Mouse (Mus musculus): ENCODE data around the gene Ssh1. TPM values are rescaled to one million over a fixed set of nuclear protein-coding genes. Genes with fewer than 3 reads are reported as not detected.
A peak's percentile ranks its signal among the peaks of the same experiment; 100 is the strongest.

Ssh1 gene
- 18.9 and 22.7 TPM in 2 replicates for total RNA-seq (2021)
- long read RNA-seq, full-length matches to known transcripts = 1 of 12 reads
- long read RNA-seq, partial matches to known transcripts = 2 of 12 reads
- long read RNA-seq, other reads (novel, unspliced or antisense) = 9 of 12 reads

- peak; percentile 95 for DNase-seq
These were observed at the start of gene Ssh1 for GRCm38 (mm10) chr5:113993487-113994465. TSS of gene Ssh1 (minus strand) at chr5:113993894.

GRCm38 (mm10) chr5:114041327-114041930, 47.7 kb upstream of the Ssh1 start:
- peak; percentile 26 for DNase-seq

- no peak for DNase-seq
These were observed 47.2 kb upstream of the Ssh1 start for GRCm38 (mm10) chr5:114040911-114041310.

GRCm38 (mm10) chr5:114040508-114040907, 46.8 kb upstream of the Ssh1 start:
- DNase-seq = no peak

- no peak for DNase-seq
These were observed 41.4 kb upstream of the Ssh1 start for GRCm38 (mm10) chr5:114035111-114035510.

DNA sequence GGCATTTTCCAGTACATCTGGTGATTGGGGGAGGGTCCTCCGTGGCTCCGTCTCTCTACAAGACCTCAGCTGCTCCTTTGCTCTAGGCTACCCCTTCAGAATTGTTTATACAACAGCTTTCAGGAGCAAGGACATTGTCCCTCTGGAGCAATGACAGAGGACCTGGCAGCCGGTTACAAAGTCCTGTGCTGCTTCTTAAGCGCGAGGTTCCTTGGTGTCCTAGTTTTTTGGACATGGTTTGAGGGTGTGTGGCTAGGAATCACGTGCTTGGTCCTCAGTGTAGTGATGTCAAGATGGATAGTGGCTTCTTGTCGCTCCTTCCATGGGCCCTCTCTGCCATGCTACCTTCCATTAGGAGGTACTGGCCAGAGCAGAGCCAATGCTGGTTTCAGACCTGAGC, 40.7 kb upstream of the Ssh1 start:
- DNase-seq = no peak

- no peak for DNase-seq
These were observed 38.6 kb upstream of the Ssh1 start for GRCm38 (mm10) chr5:114032161-114032763.

DNA sequence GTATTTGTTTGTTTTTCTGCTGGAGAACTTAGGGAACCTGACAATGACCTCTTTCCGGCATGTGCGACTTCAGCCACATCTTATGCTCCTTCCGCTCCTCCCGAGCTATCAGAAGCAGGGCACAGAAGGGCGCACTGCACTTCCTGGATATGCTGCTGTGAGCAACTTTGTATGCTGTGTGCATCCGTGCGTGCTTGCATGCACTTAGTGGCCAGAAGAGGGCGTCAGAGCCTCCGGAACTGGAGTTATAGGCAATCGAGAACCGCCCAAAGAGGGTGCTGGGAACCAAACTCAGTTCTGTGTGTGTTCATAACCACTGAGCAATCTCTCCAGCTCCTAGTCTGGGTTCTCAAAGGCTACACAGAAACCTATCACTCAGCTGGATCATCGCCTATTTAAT, 37.0 kb upstream of the Ssh1 start:
- no peak for DNase-seq

GRCm38 (mm10) chr5:114028111-114028510, 34.4 kb upstream of the Ssh1 start:
- DNase-seq = no peak

DNA sequence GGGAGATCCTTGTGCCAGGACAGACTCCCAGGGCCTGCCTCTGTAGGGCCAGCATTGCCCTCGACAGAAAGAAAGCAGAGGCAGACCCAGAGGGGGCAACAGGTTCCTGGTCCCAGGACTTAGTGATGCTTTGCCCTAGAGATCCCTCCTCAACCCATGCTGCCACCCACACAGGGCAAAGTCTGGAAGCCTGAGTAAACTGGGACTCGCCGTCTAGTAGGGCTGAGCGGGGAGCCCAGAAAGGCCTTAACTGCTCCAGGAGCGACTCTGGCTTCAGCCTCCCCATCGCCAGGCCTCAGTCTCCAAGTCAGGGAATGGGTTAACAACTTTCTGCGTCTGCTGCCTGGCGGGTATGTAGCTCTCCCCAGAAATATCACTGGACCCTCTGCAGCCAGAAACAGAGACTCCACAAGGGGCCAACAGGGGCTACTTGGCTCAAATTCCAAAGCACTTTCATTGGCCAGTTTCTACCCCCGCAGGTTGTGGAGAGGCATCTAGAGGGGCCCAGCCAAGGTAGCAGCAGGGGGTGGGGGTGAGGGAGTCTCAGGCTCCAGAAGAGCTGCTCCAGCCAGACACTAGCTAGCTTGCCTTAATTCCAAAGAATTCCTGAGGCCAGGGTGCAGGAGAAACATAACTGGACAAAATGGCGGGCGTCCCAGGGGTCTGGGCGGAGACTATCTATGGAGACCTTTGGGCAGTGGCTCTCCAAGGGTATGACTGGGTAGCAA, 33.7 kb upstream of the Ssh1 start:
- no peak for DNase-seq

DNA sequence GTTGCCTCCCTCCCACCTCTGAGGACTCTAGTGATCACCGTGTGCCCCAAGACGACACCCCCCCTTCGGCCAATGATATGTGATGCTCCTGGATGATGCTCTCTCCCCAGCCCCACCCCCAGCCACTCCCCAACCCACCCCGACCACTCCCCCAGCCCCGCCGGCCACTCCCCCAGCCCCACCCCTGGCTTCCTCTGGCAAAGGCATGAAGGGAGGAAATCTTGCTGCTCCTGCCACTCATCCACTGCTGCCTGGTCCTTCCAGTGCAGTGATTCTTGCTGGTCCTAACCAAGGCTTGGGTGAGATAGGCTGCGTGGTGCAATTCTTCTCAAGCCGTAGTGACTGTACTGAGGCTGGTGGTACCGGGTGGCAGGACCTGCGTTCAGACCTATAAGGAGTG, 31.2 kb upstream of the Ssh1 start:
- DNase-seq = no peak

DNA sequence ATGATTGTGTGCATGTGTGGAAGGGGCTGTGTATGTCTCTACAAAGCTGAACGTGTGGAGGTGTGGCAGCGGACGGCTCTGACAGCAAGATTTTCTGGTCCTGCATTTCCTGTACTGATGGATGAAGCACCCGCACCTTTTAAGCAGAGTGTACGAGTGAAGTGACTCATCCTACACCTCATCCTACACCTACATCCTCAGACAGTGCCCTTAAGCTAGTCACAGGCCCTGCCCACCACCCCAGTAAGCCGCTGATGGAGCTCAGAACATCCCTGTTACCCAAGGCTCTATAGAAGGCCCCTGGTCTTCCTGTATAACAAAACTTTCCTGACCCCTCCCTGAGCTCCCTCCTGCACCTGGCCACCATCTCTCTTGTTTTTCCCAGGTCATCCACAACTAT, 30.7 kb upstream of the Ssh1 start:
- no peak for DNase-seq

- peak; percentile 29 for DNase-seq
These were observed 21.4 kb upstream of the Ssh1 start for GRCm38 (mm10) chr5:114015121-114015520.

GRCm38 (mm10) chr5:114009049-114009448, 15.4 kb upstream of the Ssh1 start:
- DNase-seq = no peak

GRCm38 (mm10) chr5:114007753-114008453, 14.2 kb upstream of the Ssh1 start:
- DNase-seq = no peak

DNA sequence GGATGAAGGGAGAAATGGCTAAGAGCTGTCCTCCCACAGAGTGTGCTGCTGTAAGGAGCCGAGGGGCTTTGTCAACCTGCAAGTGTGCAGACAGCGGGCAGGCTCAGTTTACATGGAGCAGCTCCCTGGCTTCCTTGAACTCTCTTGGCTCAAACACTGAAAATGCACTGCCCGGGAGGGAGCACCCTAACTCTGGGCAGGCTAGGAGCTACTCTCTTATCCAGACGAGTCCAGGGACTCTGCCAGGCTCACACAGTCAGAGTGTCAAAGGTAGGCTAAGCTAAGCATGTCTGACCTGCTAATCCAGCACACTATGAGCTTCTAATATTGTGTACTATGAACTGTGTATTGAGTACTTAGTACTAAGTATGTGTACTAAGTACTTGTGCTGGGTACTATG, 13.3 kb upstream of the Ssh1 start:
- DNase-seq = no peak

GRCm38 (mm10) chr5:114005100-114005499, 11.4 kb upstream of the Ssh1 start:
- DNase-seq = no peak

DNA sequence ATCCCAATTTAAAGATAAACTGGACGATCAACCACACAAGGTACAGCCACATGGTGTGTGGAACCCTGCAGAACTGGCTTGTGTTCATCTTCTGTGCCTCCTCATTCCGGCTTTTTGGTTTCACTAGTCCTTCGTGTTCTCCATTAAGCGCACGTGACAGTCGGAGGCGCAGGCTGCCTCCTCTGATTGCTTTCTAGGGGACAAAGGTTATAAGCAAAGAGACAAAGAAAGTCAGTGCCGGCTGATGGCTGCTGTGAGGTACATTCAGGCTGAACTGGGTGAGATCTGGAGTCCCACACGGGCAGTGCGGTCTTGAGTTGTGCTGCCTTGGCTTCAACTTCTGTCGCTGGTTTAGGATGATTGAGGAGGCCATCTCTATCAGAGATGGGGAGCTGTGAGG, 10.9 kb upstream of the Ssh1 start:
- no peak for DNase-seq

DNA sequence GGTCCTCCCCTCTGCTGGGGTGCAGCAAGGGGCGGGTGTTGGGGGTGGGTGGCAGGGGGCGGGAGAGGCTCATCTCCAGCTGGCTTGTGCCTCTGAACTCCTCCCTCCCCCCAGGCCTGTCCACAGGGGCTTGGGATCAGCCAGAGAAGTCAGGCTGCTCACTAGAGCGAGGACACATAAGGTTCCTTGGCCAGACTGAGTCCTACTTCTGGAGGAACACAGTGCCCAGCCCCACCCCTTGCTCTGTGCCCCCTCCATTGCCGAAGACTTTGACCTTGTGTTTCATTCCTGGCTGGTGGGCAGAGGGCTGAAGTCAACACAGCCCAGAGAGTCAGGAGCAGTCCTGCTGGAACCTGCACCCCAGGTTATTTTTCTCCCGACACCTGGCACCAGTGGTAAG, 9.8 kb upstream of the Ssh1 start, which contains the start of gene Dao:
Gene Dao, plus strand, starts transcription at position 162 of the 400 bp plus-strand sequence.
- no peak for DNase-seq

GRCm38 (mm10) chr5:113999382-113999781, 5.7 kb upstream of the Ssh1 start:
- no peak for DNase-seq

DNA sequence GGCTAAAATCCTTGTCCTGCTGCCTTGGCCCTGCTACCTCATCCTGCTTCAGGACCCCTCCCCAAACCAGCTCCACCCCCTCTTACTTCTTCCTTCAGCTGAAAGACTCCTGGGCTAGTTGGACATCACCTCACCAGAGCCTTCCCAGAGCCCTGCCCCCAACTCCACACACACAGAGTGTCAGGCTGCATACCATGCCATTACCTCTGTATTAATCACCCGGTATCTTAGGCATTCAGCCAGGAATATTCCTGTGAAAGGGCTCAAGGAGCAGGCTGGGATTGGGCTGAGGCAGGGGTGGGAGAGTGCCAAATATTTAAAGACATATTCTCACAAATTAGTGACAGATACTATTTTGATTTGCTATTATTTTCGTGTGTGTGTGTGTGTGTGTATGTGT, 2.8 kb upstream of the Ssh1 start:
- no peak for DNase-seq

Measured in adrenal gland, postnatal 25 days (tissue).